Mouse (Mus musculus) forebrain, embryonic 15.5 days (tissue): ENCODE measurements at regions not wholly inside any gene's neighbourhood (a gene's known extent, or its start where the extent isn't known, plus 50 kb on each side); places are given as distances from the start of the nearest gene placed in this dataset.

Source experiments
- ATAC-seq: fragments of 200-750 bp; cut with Nextera tagmentation; replicated peaks from 2 replicates; pipeline ENCODE4 v1.8.0; 2017; ENCODE audit warnings: mild to moderate bottlenecking, moderate TSS enrichment, moderate library complexity
- H3K27ac ChIP-seq: fragments of 300-500 bp; sonication (generic); replicated peaks from 2 replicates; pipeline ENCODE4 v1.5.1; 2015; ENCODE audit warnings: mild to moderate bottlenecking, inconsistent platforms
- H3K27me3 ChIP-seq: fragments of 300-500 bp; sonication (generic); 2 replicates; pipeline ENCODE4 v1.6.1; 2015; ENCODE audit warnings: inconsistent platforms
- H3K36me3 ChIP-seq: fragments of 300-500 bp; sonication (generic); 2 replicates; pipeline ENCODE4 v1.6.1; 2015; ENCODE audit warnings: mild to moderate bottlenecking, inconsistent platforms
- H3K4me1 ChIP-seq: fragments of 300-500 bp; sonication (generic); 2 replicates; pipeline ENCODE4 v1.6.1; 2015; ENCODE audit warnings: inconsistent platforms
- H3K4me2 ChIP-seq: fragments of 300-500 bp; sonication (generic); replicated peaks from 2 replicates; pipeline ENCODE4 v1.6.1; 2015; ENCODE audit warnings: mild to moderate bottlenecking, inconsistent platforms
- H3K4me3 ChIP-seq: fragments of 300-500 bp; sonication (generic); 2 replicates; pipeline ENCODE4 v1.5.1; 2015; ENCODE audit warnings: mild to moderate bottlenecking, inconsistent platforms
- H3K9ac ChIP-seq: fragments of 300-500 bp; sonication (generic); replicated peaks from 2 replicates; pipeline ENCODE4 v1.6.1; 2015; ENCODE audit warnings: mild to moderate bottlenecking, inconsistent platforms
- H3K9me3 ChIP-seq: fragments of 300-500 bp; sonication (generic); 2 replicates; pipeline ENCODE4 v1.6.1; 2016; ENCODE audit warnings: inconsistent platforms
- WGBS: fragments of 180-500 bp; shearing (Covaris S2); methylation state at CpG from one replicate; pipeline ENCODE4 v1.1.7; 2015; ENCODE audit warnings: mixed read lengths; 5-methylcytosine and 5-hydroxymethylcytosine counted together

GRCm38 (mm10) chr19:18101423-18102341 is 264.2 kb upstream of the Pcsk5 start:
- Histone ChIP-seq H3K36me3 (no peaks in the 10 kb centered on the region), H3K27me3 (no peaks in the 10 kb centered on the region), H3K4me2 (no peak overlapping the region), H3K9me3 (no peaks in the 10 kb centered on the region), H3K4me3 (no peak overlapping the region), H3K27ac (no peak overlapping the region), H3K4me1 (no peaks in the 10 kb centered on the region), H3K9ac (no peak overlapping the region)
- no peak for ATAC-seq
- 7% methylated on average over 4 of the region's 4 CpGs for WGBS

GRCm38 (mm10) chr19:18083312-18083711 is 245.9 kb upstream of the Pcsk5 start:
- Histone ChIP-seq H3K36me3 (no peaks in the 10 kb centered on the region), H3K4me2 (no peak overlapping the region), H3K9ac (no peak overlapping the region), H3K27me3 (no peaks in the 10 kb centered on the region), H3K27ac (no peak overlapping the region), H3K9me3 (no peaks in the 10 kb centered on the region), H3K4me3 (no peak overlapping the region), H3K4me1 (no peaks in the 10 kb centered on the region)
- WGBS, result 84% methylated on average over 6 of the region's 6 CpGs
- ATAC-seq, result no peak

DNA sequence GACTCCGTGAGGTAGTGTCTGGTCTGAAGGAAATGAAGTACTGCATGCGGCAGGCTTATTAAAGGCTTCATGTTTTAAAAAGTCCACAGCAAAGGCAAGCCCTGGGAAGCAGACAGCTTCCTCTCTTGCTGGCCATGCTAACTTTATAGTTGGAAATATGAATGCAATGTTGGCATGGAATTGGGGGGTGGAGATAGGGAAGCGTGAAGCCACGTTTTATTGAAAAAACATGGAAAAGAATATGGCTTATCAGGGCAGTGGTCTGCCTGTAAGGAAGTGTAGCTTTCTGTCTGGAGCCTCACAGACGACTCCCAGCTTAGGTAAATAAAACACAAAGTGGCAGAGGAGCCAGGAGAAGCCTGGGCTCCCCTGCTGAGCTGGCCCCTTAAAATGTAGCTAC is 231.5 kb upstream of the Pcsk5 start:
- Histone ChIP-seq H3K36me3 (no peaks in the 10 kb centered on the region), H3K4me2 (no peak overlapping the region), H3K4me1 (no peaks in the 10 kb centered on the region), H3K27me3 (no peaks in the 10 kb centered on the region), H3K27ac (no peak overlapping the region), H3K9ac (no peak overlapping the region), H3K9me3 (no peaks in the 10 kb centered on the region), H3K4me3 (no peak overlapping the region)
- WGBS, result 73% methylated on average over 5 of the region's 5 CpGs
- no peak for ATAC-seq

- Histone ChIP-seq H3K27me3 (no peaks in the 10 kb centered on the region), H3K4me2 (no peak overlapping the region), H3K4me3 (no peak overlapping the region), H3K4me1 (no peaks in the 10 kb centered on the region), H3K9me3 (no peaks in the 10 kb centered on the region), H3K9ac (no peak overlapping the region), H3K36me3 (no peaks in the 10 kb centered on the region), H3K27ac (no peak overlapping the region)
- 87% methylated on average over 8 of the region's 8 CpGs for WGBS
- no peak for ATAC-seq
Observed at GRCm38 (mm10) chr19:18067855-18068494, 230.5 kb upstream of the Pcsk5 start.

GRCm38 (mm10) chr19:18057256-18057890 is 219.9 kb upstream of the Pcsk5 start:
- no peak overlapping the region for H3K27ac ChIP-seq
- no peaks in the 10 kb centered on the region for H3K36me3 ChIP-seq
- H3K4me3 ChIP-seq, result no peak overlapping the region
- H3K27me3 ChIP-seq, result no peaks in the 10 kb centered on the region
- H3K9me3 ChIP-seq, result no peaks in the 10 kb centered on the region
- no peak overlapping the region for H3K9ac ChIP-seq
- no peaks in the 10 kb centered on the region for H3K4me1 ChIP-seq
- no peak for ATAC-seq
- no peak overlapping the region for H3K4me2 ChIP-seq
- 64% methylated on average over 7 of the region's 7 CpGs for WGBS

GRCm38 (mm10) chr19:18056414-18057254 is 219.2 kb upstream of the Pcsk5 start:
- 51% methylated on average over 21 of the region's 21 CpGs for WGBS
- no peaks in the 10 kb centered on the region for H3K36me3 ChIP-seq
- H3K27me3 ChIP-seq, result no peaks in the 10 kb centered on the region
- H3K4me2 ChIP-seq, result no peak overlapping the region
- H3K27ac ChIP-seq, result no peak overlapping the region
- no peaks in the 10 kb centered on the region for H3K4me1 ChIP-seq
- no peak overlapping the region for H3K4me3 ChIP-seq
- H3K9me3 ChIP-seq, result no peaks in the 10 kb centered on the region
- no peak for ATAC-seq
- H3K9ac ChIP-seq, result no peak overlapping the region

GRCm38 (mm10) chr19:18050353-18050752 is 212.9 kb upstream of the Pcsk5 start:
- Histone ChIP-seq H3K27ac (no peak overlapping the region), H3K27me3 (no peaks in the 10 kb centered on the region), H3K9ac (no peak overlapping the region), H3K9me3 (no peaks in the 10 kb centered on the region), H3K4me1 (no peaks in the 10 kb centered on the region), H3K36me3 (no peaks in the 10 kb centered on the region), H3K4me3 (no peak overlapping the region), H3K4me2 (no peak overlapping the region)
- WGBS, result 72% methylated on average over 2 of the region's 2 CpGs
- no peak for ATAC-seq

GRCm38 (mm10) chr19:18034225-18034624 is 196.8 kb upstream of the Pcsk5 start:
- Histone ChIP-seq H3K4me1 (no peaks in the 10 kb centered on the region), H3K27me3 (no peaks in the 10 kb centered on the region), H3K27ac (no peak overlapping the region), H3K4me2 (no peak overlapping the region), H3K9me3 (no peaks in the 10 kb centered on the region), H3K36me3 (no peaks in the 10 kb centered on the region), H3K9ac (no peak overlapping the region), H3K4me3 (no peak overlapping the region)
- no peak for ATAC-seq
- 82% methylated on average over 1 of the region's 1 CpGs for WGBS

- no peak overlapping the region for H3K4me3 ChIP-seq
- H3K4me1 ChIP-seq, result no peaks in the 10 kb centered on the region
- no peaks in the 10 kb centered on the region for H3K9me3 ChIP-seq
- no peak overlapping the region for H3K27ac ChIP-seq
- no peak overlapping the region for H3K9ac ChIP-seq
- WGBS, result 83% methylated on average over 5 of the region's 5 CpGs
- no peak overlapping the region for H3K4me2 ChIP-seq
- H3K36me3 ChIP-seq, result no peaks in the 10 kb centered on the region
- ATAC-seq, result no peak
- no peaks in the 10 kb centered on the region for H3K27me3 ChIP-seq
Observed at GRCm38 (mm10) chr19:18033599-18033998, 196.2 kb upstream of the Pcsk5 start.

GRCm38 (mm10) chr19:18025877-18026276 is 188.4 kb upstream of the Pcsk5 start:
- WGBS, result 82% methylated on average over 4 of the region's 4 CpGs
- no peak overlapping the region for H3K9ac ChIP-seq

DNA sequence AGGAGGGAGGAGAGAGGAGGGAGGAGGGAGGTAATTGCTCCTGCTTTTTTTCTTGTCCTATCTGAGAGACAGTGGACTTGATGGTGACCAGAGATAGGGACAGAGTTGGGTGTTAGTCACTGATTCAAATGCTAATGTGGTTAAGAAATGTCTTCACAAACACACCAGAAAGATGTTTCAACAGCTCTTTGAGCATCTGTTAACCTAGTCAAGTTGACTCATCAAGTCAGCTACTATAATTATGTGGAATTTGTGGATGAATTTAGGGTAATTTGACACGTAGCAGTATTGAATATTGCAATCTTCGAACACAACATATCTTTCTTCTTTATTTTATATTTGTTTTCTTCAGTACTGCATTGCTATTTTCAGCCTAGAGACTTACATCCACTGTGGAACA is 182.9 kb upstream of the Pcsk5 start:
- Histone ChIP-seq H3K27ac (no peak overlapping the region), H3K4me1 (no peaks in the 10 kb centered on the region), H3K4me3 (no peak overlapping the region), H3K27me3 (no peaks in the 10 kb centered on the region), H3K4me2 (no peak overlapping the region), H3K36me3 (no peaks in the 10 kb centered on the region), H3K9me3 (no peaks in the 10 kb centered on the region), H3K9ac (no peak overlapping the region)
- 79% methylated on average over 2 of the region's 2 CpGs for WGBS
- no peak for ATAC-seq

More at GRCm38 (mm10) chr19:18025877-18026276, 188.4 kb upstream of the Pcsk5 start:
- ATAC-seq, result no peak
- Histone ChIP-seq H3K4me3 (no peak overlapping the region), H3K9me3 (no peaks in the 10 kb centered on the region), H3K4me1 (no peaks in the 10 kb centered on the region), H3K36me3 (no peaks in the 10 kb centered on the region), H3K27ac (no peak overlapping the region), H3K27me3 (no peaks in the 10 kb centered on the region), H3K4me2 (no peak overlapping the region)

DNA sequence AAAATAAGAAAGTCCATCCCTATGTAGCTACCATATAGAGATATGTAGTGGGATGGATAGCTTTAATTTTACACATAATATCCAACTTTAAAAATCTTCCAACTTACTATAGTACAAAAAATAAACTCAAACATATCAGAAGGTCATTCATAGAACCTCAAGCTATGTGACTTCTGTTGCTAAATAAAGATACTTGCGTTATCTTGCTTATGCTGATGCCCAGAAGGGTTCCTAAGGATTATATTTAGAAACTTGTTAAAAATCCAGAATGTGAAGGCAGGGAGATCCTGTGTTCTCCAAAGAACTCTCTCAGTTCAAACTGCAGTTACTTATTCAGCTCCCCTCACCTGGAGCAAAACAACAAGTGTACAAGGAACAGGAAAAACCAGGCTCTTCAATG is 177.9 kb upstream of the Pcsk5 start:
- no peak overlapping the region for H3K9ac ChIP-seq
- H3K36me3 ChIP-seq, result no peaks in the 10 kb centered on the region
- WGBS, result 96% methylated on average over 1 of the region's 1 CpGs
- H3K4me3 ChIP-seq, result no peak overlapping the region
- no peak overlapping the region for H3K27ac ChIP-seq
- H3K4me1 ChIP-seq, result no peaks in the 10 kb centered on the region
- H3K9me3 ChIP-seq, result no peaks in the 10 kb centered on the region
- no peaks in the 10 kb centered on the region for H3K27me3 ChIP-seq
- H3K4me2 ChIP-seq, result no peak overlapping the region
- ATAC-seq, result no peak
